Mouse (Mus musculus): Measurements from ENCODE around the gene Adora2a.
"Not testable (repeated sequence)": the region's sequence is repeated elsewhere in the genome, so short reads cannot be mapped to it uniquely, and the experiment has no call there.

Gene Adora2a

GRCm38 (mm10) chr10:75316872-75316907 is at the start of gene Adora2a:
Gene Adora2a (plus strand): TSS chr10:75316877.
- DNase-seq, result no peak

- DNase-seq, result no peak
These were observed 43.7 kb upstream of the Adora2a start for GRCm38 (mm10) chr10:75273020-75273419.

- no peak for DNase-seq
These were observed 40.2 kb upstream of the Adora2a start for GRCm38 (mm10) chr10:75276427-75277013.

- DNase-seq, result no peak
These were observed 39.2 kb upstream of the Adora2a start for GRCm38 (mm10) chr10:75277501-75277900.

GRCm38 (mm10) chr10:75282648-75283047 is 34.0 kb upstream of the Adora2a start:
- no peak for DNase-seq

- DNase-seq, result no peak
These were observed 32.9 kb upstream of the Adora2a start for GRCm38 (mm10) chr10:75283821-75284220.

- DNase-seq, result no peak
These were observed 28.1 kb upstream of the Adora2a start for GRCm38 (mm10) chr10:75288579-75288978.

GRCm38 (mm10) chr10:75289392-75289791 is 27.3 kb upstream of the Adora2a start:
- no peak for DNase-seq

- DNase-seq, result no peak
These were observed 26.0 kb upstream of the Adora2a start for GRCm38 (mm10) chr10:75290650-75291049.

GRCm38 (mm10) chr10:75291338-75291737 is 25.3 kb upstream of the Adora2a start:
- no peak for DNase-seq

GRCm38 (mm10) chr10:75292206-75292605 is 24.5 kb upstream of the Adora2a start:
- DNase-seq, result not testable (repeated sequence)

- DNase-seq, result no peak
These were observed 23.4 kb upstream of the Adora2a start for GRCm38 (mm10) chr10:75293288-75293687.

- no peak for DNase-seq
These were observed 22.3 kb upstream of the Adora2a start for GRCm38 (mm10) chr10:75294362-75294761.

GRCm38 (mm10) chr10:75294926-75295325 is 21.8 kb upstream of the Adora2a start:
- DNase-seq, result no peak

GRCm38 (mm10) chr10:75298608-75299007 is 18.1 kb upstream of the Adora2a start:
- DNase-seq, result no peak

- DNase-seq, result peak; percentile 63
These were observed 16.8 kb upstream of the Adora2a start for GRCm38 (mm10) chr10:75299785-75300418.

GRCm38 (mm10) chr10:75301195-75301806 is 15.4 kb upstream of the Adora2a start:
- no peak for DNase-seq

GRCm38 (mm10) chr10:75301937-75302336 is 14.7 kb upstream of the Adora2a start:
- no peak for DNase-seq

GRCm38 (mm10) chr10:75302536-75302935 is 14.1 kb upstream of the Adora2a start:
- no peak for DNase-seq

GRCm38 (mm10) chr10:75303324-75304048 is 13.2 kb upstream of the Adora2a start:
- peak; percentile 62 for DNase-seq

GRCm38 (mm10) chr10:75304049-75304405 is 12.7 kb upstream of the Adora2a start:
- no peak for DNase-seq

- DNase-seq, result no peak
These were observed 12.3 kb upstream of the Adora2a start for GRCm38 (mm10) chr10:75304413-75304812.

- DNase-seq, result no peak
These were observed 9.5 kb upstream of the Adora2a start for GRCm38 (mm10) chr10:75307130-75307529.

- no peak for DNase-seq
These were observed 4.3 kb upstream of the Adora2a start for GRCm38 (mm10) chr10:75312361-75312760.

All from right cerebral cortex, postnatal 14 days (tissue).